Mouse (Mus musculus) spleen, postnatal 0 days (tissue): ENCODE data around the gene Phip. TPM values are rescaled to one million over a fixed set of nuclear protein-coding genes. Genes with fewer than 3 reads are reported as not detected.

Experiments
- polyA plus RNA-seq: library from polyadenylated mRNA; unstranded; fragments of >200 nt; fragmentation: Nextera tagmentation; extraction: Ambion mirVana; gene quantifications from 2 replicates; pipeline ENCODE4 v1.2.1, GENCODE M21; 2015

Gene Phip
- 41.5 and 45.8 TPM in 2 replicates for polyA plus RNA-seq

DNA sequence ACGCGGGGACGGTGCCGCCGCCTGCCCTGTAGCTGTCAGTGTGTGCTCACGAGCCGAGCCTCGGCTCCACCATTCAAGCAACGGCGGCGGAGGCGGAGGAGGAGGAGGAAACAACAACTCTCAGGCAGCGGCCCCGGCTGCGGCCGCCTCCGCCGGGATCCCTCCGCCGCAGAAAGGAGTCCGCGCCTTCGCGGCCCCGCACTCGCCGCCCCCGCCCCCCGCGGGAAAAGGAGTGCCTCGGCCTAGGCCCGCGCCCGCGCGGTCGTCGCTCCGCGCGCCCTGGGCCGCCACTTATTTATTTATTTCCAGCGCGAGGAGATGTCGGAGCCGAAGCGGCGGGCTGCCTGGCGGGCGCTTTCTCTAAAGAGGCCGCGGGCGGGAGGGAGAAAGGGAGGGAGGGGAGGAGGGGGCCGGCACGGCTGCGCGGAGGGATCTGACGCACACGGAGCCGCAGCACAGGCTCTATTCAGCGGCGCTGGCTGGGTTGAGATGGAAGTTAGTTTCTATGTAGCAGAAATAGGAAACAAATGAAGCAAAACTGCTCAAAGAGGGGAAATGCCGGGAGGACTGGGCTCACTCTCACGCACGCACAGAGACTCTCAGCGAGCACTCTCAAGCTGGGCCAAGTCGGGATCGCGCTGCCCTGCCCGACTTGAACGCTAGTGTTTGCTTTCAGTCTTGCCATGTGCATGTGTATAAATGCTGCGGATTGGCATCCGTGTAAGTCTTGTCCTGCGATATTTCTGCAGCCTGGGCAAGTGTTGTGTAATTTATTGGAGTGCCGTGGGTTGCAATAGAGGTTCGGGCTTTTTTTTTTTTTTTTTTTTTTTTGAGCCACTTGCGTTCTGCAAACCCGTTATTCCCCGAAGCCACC is at the start of gene Phip:
Phip (minus strand) TSS at position 175 of the 874 bp plus-strand sequence.

DNA sequence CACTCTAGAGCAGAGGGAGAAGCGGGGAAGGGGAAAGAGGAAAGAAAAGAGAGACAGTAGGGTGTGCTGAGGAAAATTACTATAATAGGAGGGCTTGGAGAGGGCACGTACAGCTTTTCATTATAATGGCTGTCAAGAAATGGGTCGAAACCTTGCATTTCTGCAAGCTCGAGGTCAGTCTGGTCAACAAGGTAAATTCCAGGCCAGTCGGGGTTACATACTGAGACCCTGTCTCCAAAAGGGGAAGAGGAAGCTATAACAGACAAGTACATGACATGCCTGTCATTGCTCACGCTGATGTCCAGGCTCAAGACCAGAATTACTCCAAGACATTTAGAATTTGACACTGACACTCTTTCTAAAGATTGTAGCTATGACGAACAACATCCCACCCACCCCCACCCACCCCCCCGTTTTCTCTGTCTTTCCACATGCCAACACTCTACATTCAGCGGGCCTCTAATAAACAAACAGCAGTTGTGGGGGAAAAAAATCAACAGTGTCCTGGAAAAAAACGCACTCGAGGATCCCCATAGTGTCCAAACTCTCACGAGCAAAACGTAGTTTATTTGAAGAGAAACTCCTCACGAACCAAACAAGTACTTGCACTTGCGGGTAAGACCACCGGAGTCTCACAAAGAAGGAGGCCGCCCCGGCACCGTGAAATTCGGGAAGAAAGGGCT is 146.2 kb downstream of the Phip start, which contains the start of gene Irak1bp1:
Irak1bp1 (plus strand) TSS at position 534 of the 683 bp plus-strand sequence.

Other genes starting within 250 kb of the Phip start
- 4.0 and 4.7 TPM in 2 replicates for gene Irak1bp1, start 146.0 kb downstream of the Phip start, polyA plus RNA-seq
- gene Hmgn3, start 171.2 kb upstream of the Phip start, polyA plus RNA-seq = 24.4 and 36.3 TPM in 2 replicates